Mouse (Mus musculus) G1E (cell line): ENCODE measurements at regions not wholly inside any gene's neighbourhood (a gene's known extent, or its start where the extent isn't known, plus 50 kb on each side); places are given as distances from the start of the nearest gene placed in this dataset.

Experiments
- CTCF ChIP-seq: IDR thresholded peaks from 2 replicates; pipeline ENCODE4 v1.5.1; 2012; ENCODE audit warnings: low read depth, low read length, inconsistent platforms, mixed read lengths
- GATA1 ChIP-seq: IDR thresholded peaks from 2 replicates; pipeline ENCODE4 v1.6.1; 2012; ENCODE audit warnings: borderline replicate concordance, low read length, inconsistent platforms, mixed read lengths
- GATA2 ChIP-seq: IDR thresholded peaks from 2 replicates; pipeline ENCODE4 v1.6.1; 2012; ENCODE audit warnings: low read depth, low read length, inconsistent platforms, borderline replicate concordance
- TAL1 ChIP-seq: conservative IDR thresholded peaks from 2 replicates; pipeline ENCODE4 v1.6.1; 2012; ENCODE audit warnings: low read depth, low read length, inconsistent platforms, mixed read lengths

- no peak for TF ChIP-seq CTCF
- no peak for TF ChIP-seq TAL1
- no peak for TF ChIP-seq GATA1
- TF ChIP-seq GATA2, result no peak
Observed at GRCm38 (mm10) chr13:44504455-44504854, 224.8 kb upstream of the Jarid2 start.
